Mouse (Mus musculus) mammary gland, adult 2 months (tissue): ENCODE results near the gene Klb. TPM values are rescaled to one million over a fixed set of nuclear protein-coding genes. Genes with fewer than 3 reads are reported as not detected.

Source experiments
- polyA plus RNA-seq: library from polyadenylated mRNA; depleted of rRNA; stranded (reverse); fragments of >200 nt; gene quantifications from 2 replicates; pipeline ENCODE4 v1.2.3, GENCODE M21; 2012; ENCODE audit warnings: low replicate concordance; rRNA removed

The Klb gene
- polyA plus RNA-seq, result 22.1 and 26.4 TPM in 2 replicates

GRCm38 (mm10) chr5:65348168-65348567, at the start of gene Klb:
Gene Klb, plus strand, starts transcription at chr5:65348314.

DNA sequence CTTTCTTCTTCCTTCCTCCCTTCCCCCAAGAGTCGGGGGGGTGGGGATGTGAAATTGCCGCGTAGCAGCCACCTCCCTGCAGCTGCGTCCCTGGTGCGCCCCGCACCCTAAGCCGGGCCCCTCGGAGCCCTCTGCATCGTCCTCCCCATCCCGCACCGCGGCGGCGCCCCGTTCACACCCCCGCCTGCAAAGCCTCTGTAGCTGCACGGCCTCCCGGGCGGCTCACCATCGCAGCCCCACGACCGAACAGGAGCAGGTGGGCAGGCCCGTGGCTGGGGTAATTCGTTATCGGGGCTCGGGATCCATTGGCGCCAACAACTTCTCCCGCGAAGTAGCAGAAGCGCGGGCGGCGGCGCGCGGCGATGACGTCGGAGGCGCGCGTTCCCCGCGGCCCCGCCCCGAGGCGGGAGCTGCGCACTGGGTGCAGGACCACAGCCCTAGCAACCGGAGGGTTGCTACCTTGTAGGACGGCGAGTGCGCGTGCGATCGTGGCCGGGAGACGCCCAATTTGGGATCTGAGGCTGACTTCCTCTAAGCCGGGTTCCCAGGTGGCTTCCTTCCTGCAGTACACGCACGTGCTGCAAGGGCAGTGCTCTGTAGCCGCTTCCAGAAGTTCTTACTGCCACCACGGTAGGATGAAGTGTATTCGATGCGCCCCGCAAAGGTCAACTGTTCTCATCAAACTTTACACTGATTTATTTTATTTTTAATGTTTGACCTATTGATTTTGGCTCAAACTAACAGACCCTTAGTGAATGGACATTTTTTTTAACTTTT, 12.6 kb upstream of the Klb start, which contains the start of gene Rfc1:
Gene Rfc1, minus strand, starts transcription at position 373 of the 777 bp plus-strand sequence.

DNA sequence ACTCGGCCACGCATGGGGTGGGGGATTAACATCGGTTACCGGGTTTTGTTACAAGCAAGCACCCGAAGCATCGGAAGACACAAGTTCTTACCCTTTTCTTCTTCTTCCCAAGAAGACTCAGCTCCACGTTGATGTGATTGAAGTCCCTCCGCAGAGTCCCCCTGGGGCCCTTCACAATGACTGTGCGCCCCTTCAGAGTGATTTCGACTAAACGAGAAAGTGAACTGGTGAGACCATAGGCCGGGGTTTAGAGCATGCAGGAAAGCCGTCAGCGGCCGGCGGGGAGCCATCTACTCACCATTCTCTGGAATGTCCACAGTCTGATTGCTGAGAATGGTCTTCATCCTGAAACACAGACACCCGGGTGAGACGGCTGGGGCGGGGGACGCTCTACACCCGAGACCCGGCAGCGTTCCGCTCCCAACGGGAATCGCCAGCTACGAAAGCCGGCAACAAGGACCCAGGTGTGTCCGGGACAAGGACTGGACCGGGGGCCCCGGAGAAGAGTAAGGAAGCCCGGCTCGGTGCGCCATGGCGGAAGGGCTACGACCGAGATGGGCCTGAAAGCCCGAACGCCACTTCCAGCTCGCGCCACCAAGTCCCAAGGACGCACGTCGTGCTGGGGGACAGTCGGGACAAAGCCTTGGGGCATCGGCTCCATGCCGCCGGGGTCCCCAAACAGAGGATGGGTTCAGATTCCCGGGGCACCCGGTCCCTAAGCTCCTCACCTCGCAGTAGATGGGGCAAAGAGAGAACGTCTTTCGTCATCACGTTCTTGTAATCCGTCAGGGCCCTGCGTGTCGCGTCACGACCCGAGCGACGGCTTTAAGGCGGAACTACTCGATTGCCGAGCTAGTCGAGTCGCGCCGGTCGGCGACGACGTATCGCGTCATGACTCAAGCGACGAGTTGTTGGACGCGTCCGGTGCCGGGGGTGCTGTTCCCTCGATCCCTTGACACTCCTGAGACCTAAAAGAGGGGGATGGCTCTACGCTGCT, 42.8 kb downstream of the Klb start, which contains the start of the genes Rpl9 and Lias:
Gene Rpl9, minus strand, starts transcription at position 797 of the 997 bp plus-strand sequence.
Gene Lias, plus strand, starts transcription at position 850 of the 997 bp plus-strand sequence.

Other genes starting within 250 kb of the Klb start
- 24.5 and 26.8 TPM in 2 replicates for gene Klhl5, start 240.8 kb upstream of the Klb start, polyA plus RNA-seq
- gene Wdr19, start 148.6 kb upstream of the Klb start, polyA plus RNA-seq, result 2.3 and 4.2 TPM in 2 replicates
- 10.0 and 14.3 TPM in 2 replicates for gene Rfc1, start 12.6 kb upstream of the Klb start, polyA plus RNA-seq
- gene Rpl9, start 43.1 kb downstream of the Klb start, polyA plus RNA-seq, result 149 and 322 TPM in 2 replicates
- gene Lias, start 43.2 kb downstream of the Klb start, polyA plus RNA-seq, result 8.1 and 16.4 TPM in 2 replicates
- 11.1 and 20.9 TPM in 2 replicates for gene Ugdh, start 87.6 kb downstream of the Klb start, polyA plus RNA-seq
- not detected in 2 replicates for gene Gm43552, start 144.5 kb downstream of the Klb start, polyA plus RNA-seq
- 125 and 133 TPM in 2 replicates for gene Smim14, start 188.9 kb downstream of the Klb start, polyA plus RNA-seq
- 10.1 and 21.4 TPM in 2 replicates for gene Ube2k, start 188.9 kb downstream of the Klb start, polyA plus RNA-seq